Mouse (Mus musculus) urinary bladder, postnatal 10 days (tissue): ENCODE results near the gene Ryr3.

ENCODE experiments used
- DNase-seq: peaks from one replicate; pipeline ENCODE4 v3.0.0; 2022; ENCODE audit warnings: low spot score

Ryr3 gene

GRCm38 (mm10) chr2:112637206-112637605 lies 579.7 kb downstream of the Ryr3 start:
- no peak for DNase-seq

DNA sequence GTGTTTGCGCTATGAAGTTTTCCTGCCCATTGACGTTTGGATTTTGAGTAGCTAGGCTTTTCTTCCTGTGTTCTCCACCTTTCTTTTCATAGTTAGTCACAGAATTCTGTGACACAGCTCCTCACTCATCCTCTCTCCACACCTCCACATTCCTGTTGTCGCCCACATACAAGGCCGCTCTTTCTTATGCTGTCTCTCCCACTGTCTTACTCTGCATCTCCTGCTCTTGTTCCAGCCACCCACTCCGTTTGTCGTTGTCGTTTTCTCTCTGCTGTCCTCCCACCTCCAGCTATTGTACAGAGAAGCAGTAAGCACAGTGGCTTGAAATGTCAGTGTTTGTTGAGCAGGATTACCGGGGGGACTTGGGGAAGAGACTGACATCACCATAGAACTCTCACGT lies 584.4 kb downstream of the Ryr3 start:
- DNase-seq: no peak

DNA sequence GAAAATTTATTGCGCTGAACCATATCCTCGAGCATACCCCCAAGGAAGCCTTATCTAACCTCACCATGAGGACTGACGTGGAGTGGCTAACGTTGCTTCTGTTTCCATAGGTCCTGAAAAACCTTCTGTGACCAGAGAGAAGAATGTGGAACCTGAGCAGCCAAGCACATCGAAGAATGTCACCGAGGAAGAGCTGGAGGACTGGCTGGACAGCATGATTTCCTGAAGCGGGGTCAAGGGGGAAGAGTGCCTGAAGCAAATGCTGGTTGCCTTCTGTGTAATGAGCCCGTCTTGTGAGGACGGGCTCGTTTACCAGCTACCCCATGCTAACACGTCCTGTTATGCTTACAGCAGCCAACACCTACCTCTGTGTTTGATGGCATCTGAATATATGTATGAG lies 586.2 kb downstream of the Ryr3 start:
- DNase-seq: no peak

DNA sequence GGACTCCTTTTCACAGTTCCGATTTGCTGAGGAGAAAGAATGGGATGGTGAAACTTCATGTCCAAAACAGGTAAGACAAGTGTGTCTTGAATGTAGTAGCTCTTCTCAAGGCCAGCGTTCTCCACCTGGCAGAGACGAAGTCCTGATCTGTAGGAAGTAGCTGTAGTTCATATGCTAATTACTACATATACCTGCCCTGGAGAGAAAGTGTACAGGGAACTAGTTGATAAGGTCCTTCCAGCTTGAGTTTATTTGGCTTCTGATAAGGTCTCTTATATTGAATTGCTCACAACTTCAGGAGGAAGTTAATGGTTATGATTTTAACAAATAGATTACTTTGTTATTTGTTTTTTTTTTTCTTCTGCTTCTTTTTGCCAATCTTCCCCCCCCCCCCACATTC lies 591.7 kb downstream of the Ryr3 start:
- DNase-seq: no peak

DNA sequence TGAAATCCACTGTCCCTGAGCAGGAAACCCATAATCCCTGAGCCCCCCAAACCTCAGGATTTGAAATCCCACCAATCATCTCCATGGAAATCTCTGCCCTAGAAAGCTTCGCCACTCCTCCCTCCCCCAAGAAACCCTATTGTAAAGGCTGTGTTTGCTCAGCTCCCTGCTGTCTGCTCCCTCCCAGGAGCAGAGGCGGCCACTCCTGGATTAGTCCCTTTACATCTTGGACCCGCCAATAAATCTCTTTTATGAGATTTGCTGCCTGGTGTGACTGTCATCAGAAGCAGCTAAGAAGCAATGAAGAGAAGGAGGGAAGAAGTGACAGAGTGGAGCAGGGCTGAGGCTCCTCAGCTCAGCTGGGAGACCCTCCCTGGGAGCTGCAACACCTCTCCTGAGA lies 599.7 kb downstream of the Ryr3 start:
- DNase-seq: no peak

DNA sequence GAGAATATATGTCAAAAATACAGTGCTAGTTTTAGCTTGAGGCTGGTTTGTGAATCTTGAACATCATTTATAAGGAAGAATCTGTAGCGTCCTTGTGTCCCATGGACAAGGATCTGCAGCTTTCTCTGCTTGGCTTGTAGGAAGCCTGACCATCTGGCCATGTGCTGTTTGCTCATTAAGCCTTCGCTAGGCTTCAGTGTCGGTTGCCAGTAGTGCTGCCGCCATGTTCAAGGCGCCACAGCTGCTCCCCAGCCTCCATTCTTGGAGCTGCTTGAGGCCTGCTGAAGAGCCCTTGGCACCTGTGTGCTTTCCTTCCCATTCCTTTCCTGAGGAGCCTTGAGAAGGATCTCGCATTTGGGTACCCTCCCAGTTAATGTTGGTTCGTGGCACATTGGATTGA lies 602.5 kb downstream of the Ryr3 start:
- no peak for DNase-seq

GRCm38 (mm10) chr2:112612628-112613027 lies 604.3 kb downstream of the Ryr3 start:
- no peak for DNase-seq

DNA sequence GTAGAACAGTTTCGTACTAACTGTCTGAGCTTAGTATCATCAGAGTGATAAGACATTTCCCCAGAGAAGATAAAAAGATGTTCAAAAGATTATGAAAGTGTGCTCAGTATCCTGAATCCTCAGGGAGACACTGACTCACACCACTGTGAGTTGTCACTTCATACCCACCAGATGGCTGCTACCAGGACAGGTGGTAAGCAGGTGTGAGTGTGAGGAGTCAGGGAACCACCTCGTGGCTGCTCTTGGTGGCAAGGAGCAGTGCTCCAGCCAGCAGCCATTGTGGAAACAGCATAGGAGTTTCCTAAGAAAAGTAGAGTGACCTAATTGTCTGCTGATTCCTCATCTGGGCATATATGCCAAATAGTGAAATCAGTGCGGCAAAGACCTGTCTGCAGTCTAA lies 610.4 kb downstream of the Ryr3 start:
- DNase-seq: no peak

GRCm38 (mm10) chr2:112602487-112602886 lies 614.4 kb downstream of the Ryr3 start:
- no peak for DNase-seq

DNA sequence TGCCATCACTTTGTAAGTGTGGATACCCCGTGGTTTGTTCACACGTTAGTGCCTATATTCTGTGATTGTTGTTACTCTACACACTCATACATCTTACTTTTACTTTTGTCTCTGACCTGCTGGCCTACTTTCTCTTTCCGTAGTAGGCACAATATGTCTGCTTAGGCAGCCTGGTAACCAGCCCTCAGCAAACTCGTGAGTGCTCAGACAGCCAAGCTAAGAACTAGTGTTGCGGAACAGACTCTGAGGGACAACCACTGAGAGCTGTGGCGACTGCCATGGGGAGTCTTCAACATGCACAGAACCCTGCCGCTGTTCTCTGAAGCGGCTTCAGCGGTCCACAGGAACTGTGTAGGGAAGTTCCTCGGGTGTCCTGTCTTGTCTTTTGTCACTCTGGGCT lies 616.7 kb downstream of the Ryr3 start:
- DNase-seq: no peak

DNA sequence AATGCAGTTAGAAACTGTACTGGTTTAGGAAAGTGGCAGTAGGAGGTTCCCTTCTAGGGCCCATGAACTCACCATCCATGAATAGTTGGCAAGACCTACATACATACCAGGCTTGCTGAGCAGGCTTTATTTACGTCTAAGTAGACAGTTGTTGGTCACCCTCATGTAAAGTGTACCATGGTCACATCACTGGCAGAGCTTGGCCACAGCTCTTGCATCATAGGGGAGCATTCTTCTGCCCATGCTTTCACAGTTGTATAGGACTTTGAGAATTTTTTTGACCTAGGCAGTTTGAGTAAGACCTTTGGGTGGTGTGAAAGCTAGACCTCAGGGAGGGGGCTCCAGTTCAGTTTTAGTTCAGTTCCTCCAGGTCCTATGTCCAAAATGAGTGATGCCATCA lies 619.8 kb downstream of the Ryr3 start:
- no peak for DNase-seq

DNA sequence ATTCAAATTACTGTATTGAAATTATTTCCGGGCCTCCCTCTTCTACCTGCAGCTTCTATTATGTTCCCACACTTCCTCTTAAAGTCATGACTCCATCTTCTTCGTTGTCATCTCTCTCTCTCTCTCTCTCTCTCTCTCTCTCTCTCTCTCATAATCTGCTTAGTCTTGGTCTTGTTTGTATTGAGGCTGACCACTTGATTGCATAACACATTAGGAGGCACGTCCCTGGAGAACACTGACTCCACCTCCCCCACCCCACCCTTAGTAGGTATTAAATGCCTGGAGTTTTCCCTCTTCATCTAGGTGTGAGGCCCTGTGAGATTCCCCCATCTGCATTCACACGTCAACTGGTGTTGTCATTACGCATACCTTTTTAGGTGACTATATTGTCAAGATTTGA lies 620.5 kb downstream of the Ryr3 start:
- no peak for DNase-seq

DNA sequence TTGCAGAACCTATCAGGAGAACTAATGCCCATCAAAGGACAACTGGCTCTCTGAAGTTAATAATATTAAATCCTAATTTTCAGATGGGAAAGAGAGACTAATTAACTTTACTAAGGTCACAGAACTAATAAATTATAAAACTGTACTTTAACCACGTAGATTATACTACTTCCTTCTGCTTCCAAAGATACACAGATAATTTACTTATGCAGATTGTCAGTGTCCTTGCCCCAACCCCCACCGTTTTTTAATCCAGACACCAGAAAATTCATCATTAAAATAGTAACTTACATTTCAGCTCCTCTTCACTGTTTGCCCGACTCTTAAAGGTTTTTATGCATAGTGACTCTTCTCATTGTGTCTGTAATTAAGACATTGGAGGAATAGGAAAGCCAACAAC lies 621.1 kb downstream of the Ryr3 start:
- no peak for DNase-seq

DNA sequence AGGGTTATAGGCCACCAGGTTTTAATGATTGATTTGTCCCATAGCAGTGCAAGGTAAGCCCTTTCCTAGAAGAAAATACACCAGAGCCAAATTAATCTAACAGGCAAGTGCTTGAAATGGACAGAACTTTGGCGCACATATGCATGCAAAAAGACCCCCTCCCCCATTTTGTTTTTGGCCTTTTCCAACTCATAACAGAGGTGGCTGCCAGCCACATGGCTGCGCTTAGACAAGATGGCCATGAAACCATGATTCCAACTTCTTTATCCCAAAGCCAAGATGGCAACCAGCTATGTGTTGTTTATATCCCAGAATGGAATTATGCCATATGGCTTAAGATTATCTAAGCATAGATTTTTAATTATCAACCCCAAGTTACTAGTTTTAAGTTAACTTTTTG lies 623.1 kb downstream of the Ryr3 start:
- DNase-seq: no peak

DNA sequence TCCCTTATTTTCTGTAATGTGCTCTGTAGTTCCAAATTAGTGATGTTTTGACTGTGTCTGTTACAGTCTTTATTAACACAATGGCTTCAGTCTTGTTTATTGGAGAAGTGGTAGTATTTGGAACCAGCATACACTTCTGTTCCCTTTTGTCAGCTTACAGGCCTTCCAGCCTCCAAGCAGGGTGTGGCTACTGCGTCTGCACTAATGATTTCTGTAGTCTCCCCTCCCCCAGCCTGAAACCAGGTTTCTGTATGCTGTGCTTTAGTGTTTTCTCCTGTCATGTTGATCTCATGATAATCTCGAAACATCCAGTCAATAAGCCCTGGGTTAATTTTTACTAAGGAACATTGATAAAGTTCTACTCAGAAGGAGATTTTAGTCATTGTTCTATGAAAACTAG lies 623.6 kb downstream of the Ryr3 start:
- DNase-seq: no peak

- no peak for DNase-seq
Observed at GRCm38 (mm10) chr2:112591451-112591871, 625.4 kb downstream of the Ryr3 start.

DNA sequence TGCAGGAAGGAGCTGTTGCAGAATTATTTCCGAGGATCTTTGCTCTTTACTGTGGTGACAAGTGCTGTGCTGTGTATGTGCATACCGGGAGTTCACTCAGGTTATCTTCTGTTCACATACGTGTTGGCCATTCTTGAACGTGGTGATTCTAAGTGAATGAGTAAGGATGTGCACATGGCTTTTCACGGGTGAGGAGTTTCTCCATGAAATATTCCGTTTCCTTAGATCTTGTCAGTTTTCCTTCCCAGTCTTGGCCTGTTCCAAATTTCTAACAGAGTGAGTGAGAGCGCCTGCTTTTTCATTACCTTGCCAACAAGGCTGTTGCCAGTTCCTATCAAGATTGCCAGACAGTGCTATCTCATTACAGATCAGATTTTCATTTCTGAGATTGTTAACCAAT lies 625.9 kb downstream of the Ryr3 start:
- no peak for DNase-seq
